Mouse (Mus musculus) mesoderm, embryonic 11.5 days (tissue): ENCODE measurements around the gene Lsm14a.

Experiments used
- DNase-seq: peaks from one replicate; pipeline ENCODE4 v3.0.0-alpha.2; 2012; ENCODE audit warnings: low read depth, low spot score

Gene Lsm14a

DNA sequence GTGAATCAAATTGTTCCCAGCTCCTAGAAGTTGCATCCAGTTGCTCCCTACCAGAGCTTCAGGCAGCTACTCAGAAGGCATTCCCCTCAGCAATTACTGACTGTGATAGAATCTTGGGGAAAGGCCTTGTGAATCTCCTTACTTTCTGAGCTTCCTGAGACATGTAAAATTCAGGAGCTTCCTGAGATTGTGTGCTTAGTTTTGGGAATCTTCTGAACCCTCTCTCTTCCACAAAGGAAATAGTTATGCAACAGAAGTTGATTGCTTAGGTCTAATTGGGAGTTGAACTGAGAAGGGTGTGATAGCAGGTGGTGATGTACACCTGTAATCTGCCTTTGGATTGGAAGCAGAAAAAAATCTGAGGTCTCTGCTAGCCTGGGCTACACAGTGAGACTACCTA lies at the start of gene Lsm14a:
Lsm14a (minus strand) TSS at position 101 of the 400 bp plus-strand sequence.
- DNase-seq, result no peak

DNA sequence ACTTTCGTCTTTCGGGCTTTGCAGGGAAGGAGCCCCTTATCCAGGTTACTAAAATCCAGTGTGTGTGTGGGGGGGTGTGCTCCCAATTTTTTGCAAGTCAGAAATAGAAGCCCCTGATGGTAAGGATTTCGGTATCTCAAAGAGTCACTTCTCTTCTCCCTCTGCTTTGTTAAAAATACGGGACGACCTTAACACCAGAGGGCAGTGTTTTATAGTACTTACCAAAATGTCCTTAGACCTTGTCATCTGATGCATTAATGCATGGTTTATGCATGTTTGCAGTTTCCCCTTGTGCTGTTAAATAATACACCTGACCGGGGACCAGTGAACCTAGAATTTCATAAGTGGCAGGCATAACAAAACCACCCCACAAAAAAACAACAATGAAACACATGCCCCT lies 45.8 kb upstream of the Lsm14a start:
- peak; percentile 43 for DNase-seq

DNA sequence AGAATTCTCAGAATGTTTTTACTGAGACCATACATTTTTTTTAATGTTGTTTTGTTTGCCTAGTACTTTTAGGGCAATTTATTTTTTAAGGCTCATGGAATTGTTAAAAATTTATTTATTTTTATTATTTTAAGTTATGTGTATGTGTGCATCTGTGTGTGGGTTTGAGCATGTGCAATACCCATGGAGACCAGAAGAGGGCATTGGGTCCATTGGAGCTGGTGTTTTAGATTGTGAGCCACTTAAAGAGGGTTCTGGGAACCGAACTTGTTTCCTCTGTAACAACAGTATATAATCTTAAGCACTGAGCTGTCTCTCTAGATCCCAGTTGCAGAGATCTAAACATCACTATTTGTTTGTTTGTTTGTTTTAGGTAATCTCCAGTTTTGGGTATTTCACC lies 40.5 kb upstream of the Lsm14a start:
- no peak for DNase-seq

GRCm38 (mm10) chr7:34421201-34421600 lies 28.1 kb upstream of the Lsm14a start:
- no peak for DNase-seq

GRCm38 (mm10) chr7:34407492-34407891 lies 14.4 kb upstream of the Lsm14a start:
- DNase-seq, result peak; percentile 87

- DNase-seq, result no peak
Observed at GRCm38 (mm10) chr7:34403876-34404275, 10.8 kb upstream of the Lsm14a start.

DNA sequence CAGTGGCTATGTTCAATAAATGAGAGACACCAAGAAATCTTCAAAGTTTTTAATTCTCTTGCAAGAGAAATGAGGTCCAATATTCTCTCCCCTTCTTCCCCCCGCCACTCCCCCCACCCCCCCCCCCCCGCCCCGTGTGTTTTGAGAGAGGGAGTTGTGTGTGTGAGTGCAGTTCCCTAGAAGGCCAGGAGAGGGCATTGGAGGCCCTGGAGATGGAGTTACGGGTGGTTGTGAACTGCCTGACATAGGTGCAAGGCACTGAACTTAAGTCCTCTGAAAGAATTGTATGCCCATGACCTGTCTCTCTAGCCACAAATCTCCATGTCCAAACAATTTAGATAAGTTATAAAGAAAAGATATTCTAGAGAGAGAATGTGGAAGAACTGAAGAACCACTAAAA lies 7.0 kb upstream of the Lsm14a start:
- DNase-seq, result no peak

GRCm38 (mm10) chr7:34398831-34399230 lies 5.7 kb upstream of the Lsm14a start:
- no peak for DNase-seq

- DNase-seq, result no peak
Observed at GRCm38 (mm10) chr7:34396791-34397190, 3.7 kb upstream of the Lsm14a start.

DNA sequence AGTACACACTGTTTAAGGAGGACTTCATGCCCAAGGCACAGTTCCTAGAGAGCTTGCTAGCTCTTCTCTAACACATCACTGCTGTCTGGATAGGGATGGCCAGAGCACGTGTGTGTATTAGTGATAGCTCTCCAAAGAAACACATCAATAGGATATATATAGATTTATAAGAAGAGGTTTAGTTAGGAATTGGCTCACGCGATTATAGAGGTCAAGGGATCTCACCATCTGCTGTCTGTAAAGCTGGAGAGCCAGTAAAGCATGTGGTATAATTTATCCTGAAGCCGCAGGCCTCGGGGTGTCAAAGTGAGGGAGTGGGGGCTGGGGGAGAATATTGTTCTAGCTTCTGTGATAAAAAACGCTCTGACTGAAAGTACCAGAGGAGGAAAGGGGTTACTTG lies 2.6 kb upstream of the Lsm14a start:
- no peak for DNase-seq

DNA sequence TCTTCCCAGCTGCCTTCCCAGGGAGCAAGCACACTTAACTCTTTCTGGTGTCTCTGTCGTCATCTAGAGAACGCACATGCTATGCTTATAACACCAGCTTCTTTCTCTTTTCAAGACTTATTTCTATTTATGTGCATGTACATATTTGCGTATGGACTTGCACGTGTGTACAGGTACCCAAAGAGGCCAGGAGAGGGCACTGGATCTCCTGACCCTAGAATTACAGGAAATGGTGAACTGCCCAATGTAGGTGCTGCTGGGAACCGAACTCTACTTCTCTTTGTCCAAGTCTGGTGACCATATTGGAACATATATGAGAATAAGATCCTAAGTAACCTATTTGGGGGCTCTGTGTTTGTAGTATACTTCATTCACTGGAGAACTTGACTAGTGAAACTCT lies 1.5 kb upstream of the Lsm14a start:
- no peak for DNase-seq

- DNase-seq, result no peak
Observed at GRCm38 (mm10) chr7:34394091-34394490, 976 bp upstream of the Lsm14a start.

GRCm38 (mm10) chr7:34392335-34392734 lies 780 bp downstream of the Lsm14a start:
- DNase-seq, result no peak

DNA sequence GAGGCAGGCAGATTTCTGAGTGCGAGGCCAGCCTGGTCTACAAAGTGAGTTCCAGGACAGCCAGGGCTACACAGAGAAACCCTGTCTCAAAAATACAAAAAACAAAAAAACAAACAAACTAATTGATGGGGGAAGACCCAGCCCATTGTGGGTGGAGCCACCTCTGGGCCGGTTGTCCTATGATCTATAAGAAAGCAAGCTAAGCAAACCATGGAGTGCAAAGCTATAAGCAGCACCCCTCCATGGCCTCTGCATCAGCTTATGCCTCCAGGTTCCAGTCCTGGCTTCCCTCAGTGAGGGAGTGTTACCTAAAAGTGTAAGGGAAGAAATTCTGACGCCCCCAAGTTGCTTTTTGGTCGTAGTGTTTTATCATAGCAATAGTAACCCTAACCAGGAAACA lies 1.4 kb downstream of the Lsm14a start:
- DNase-seq, result no peak

DNA sequence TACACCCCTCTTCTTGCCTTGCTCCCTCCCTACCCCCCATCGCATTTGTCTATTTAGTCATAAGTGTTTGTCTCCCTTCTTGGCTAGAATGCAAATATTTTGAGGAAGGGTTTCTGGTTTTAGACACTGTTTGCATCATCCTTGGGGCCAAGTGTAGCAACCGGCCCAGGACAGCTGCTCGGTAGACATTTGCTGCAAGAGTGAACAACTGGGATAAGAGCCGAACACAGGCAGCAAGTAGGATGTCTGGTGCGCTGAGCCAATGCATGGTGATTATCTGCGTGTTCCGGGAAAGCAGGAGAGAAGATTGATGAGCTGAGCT lies 2.3 kb downstream of the Lsm14a start:
- DNase-seq, result no peak

GRCm38 (mm10) chr7:34390111-34390833 lies 2.8 kb downstream of the Lsm14a start:
- no peak for DNase-seq

GRCm38 (mm10) chr7:34389277-34390085 lies 3.6 kb downstream of the Lsm14a start:
- peak; percentile 94 for DNase-seq

GRCm38 (mm10) chr7:34388445-34389276 lies 4.5 kb downstream of the Lsm14a start:
- DNase-seq, result peak; percentile 49

DNA sequence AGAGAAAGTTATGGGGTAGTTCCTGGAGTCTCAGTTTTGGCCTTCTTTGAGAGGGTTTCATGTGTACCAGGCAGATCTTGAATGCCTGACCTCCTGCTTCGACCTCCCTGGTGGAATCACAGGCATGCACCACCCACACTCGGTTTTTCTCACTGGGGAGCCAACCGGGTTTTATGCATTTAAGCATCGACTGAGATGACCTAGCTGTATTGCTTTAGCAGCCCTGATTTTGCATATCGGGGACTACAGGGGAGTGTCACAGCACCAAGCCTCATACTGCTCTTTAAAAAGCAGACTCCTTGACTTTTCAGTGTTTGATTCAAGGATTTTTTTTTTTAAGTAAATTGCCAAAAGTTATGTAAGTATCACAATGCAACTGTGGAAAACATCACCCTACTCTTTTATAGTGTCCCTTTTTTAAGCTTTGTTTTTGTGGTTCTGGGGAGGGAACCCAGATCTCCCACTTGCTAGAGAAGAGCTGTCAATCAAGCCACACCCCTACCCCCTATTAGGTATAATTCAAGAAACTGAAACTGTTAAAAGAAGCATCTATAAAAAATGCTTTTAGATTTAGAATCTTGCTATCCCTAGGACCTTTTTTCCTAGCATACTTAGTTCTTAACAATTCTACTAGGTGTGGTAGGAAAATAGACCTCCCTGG lies 5.2 kb downstream of the Lsm14a start:
- no peak for DNase-seq

GRCm38 (mm10) chr7:34382803-34383202 lies 10.3 kb downstream of the Lsm14a start:
- no peak for DNase-seq

GRCm38 (mm10) chr7:34381733-34382132 lies 11.4 kb downstream of the Lsm14a start:
- no peak for DNase-seq

GRCm38 (mm10) chr7:34380311-34380710 lies 12.8 kb downstream of the Lsm14a start:
- DNase-seq, result no peak
